Mouse (Mus musculus) thymus, adult 2 months (tissue): ENCODE data around the gene Myo18b.

Source experiments
- CTCF ChIP-seq: fragments of 200-500 bp; IDR thresholded peaks from 2 replicates; pipeline ENCODE4 v1.5.1; 2012; ENCODE audit warnings: mild to moderate bottlenecking, control low read depth, low read length, moderate library complexity, borderline replicate concordance; ENCODE audit not compliant: control insufficient read depth, poor library complexity, insufficient read depth; ENCODE audit errors: extremely low read depth
- POLR2A ChIP-seq: fragments of 200-500 bp; IDR thresholded peaks from 2 replicates; pipeline ENCODE4 v1.6.1; 2012; ENCODE audit warnings: mild to moderate bottlenecking, low read length, control low read depth, moderate library complexity; ENCODE audit not compliant: control insufficient read depth, poor library complexity, insufficient read depth; ENCODE audit errors: extremely low read depth

- no peak for TF ChIP-seq CTCF
- TF ChIP-seq POLR2A, result no peak
Observed at GRCm38 (mm10) chr5:112769020-112769720, 127.0 kb downstream of the Myo18b start.
